Mouse (Mus musculus): ENCODE data around the gene Ppp1r13l. TPM values are rescaled to one million over a fixed set of nuclear protein-coding genes. Genes with fewer than 3 reads are reported as not detected.

Ppp1r13l gene
- polyA plus RNA-seq, 1 experiment from 2014 or later = 3.1 TPM

DNA sequence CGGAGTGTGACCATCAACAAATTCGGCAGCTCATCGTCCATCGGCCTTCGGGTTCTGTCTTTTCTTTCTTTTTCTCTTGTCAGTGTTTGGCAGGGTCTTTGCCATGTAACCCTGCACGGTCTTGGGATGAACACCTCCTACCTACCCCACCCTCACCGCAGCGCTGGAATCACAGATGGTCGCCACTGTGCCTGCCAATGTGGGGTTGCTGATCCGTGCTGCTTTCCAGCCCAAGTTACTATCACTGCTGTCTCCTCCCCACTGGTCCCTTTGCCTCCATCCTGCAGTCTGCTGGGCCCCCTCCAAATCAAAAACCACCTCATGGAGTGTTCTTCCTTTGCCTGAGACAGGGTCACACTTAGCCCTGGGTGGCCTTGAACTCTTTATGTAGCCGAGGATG is 35.3 kb upstream of the Ppp1r13l start:
- Histone ChIP-seq H3K36me3 (no peaks in the 10 kb centered on the region), H3K27me3 (replicated peaks) (peaks cover 2% of the 10 kb centered on the region; the same call in 1 of the 2 replicates)
- no peak for ATAC-seq (ENCODE audit: low FRiP score, low read depth)

DNA sequence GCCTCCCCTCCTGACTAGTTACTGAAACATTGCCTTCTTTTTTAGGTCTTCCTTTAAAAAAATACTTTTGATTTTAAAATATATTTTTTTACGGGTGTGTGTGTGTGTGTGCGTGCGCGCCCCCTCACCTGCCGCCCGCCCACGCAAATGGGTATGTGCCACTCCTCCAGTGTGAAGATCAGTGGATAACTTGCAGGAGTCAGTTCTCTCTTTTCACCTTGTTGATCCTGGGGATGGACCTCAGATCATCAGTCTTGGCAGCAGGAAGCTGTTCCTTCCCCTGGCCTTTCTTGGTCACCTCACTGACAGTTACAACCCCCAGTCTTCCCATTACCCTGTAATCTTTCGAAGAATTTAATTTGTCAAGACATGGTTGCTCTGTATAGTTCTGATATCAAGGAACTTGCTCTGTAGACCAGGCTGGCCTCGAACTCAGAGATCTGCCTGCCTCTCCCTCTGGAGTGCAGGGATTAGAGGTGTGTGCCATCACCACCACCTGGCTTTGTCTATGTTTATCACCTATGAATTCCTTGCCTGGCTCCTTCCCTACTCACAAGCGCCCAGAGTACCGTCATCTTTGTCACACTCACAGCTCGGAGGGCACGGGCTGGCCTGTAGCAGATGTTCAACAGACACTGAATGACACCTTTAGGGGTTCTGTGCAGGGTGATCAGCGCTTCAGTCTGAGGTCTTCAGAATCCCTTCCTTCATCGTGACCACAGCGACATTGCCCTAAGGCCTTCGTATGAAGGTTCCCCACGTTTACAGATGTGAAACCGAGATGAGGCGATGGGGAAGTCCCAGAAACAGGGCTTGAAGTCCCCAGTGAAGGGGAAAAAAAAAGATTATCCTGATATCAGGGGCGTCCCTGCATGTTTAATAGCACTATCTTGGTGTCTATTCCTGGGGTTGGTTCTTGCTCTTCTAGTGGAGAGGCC is 34.0 kb upstream of the Ppp1r13l start:
- H3K36me3 ChIP-seq = no peaks in the 10 kb centered on the region
- no peak overlapping the region for H3K27ac ChIP-seq
- H3K4me3 ChIP-seq = no peak overlapping the region
- 0 out of 2 replicates have a peak overlapping the region, but pooled peaks have one; percentile 74 for H3K4me2 ChIP-seq (replicated peaks)
- no peak for ATAC-seq (ENCODE audit: low FRiP score, low read depth)
- no peaks in the 10 kb centered on the region for H3K9me3 ChIP-seq
- 75% methylated on average over 21 of the region's 21 CpGs for WGBS
- no peak overlapping the region for H3K9ac ChIP-seq
- H3K4me1 ChIP-seq = peaks cover 13% of the 10 kb centered on the region
- no peaks in the 10 kb centered on the region; the same call in 1 of the 2 replicates for H3K27me3 ChIP-seq (replicated peaks)

More for the DNA sequence above, 35.3 kb upstream of the Ppp1r13l start:
- no peaks in the 10 kb centered on the region for H3K9me3 ChIP-seq
- 86% methylated on average over 11 of the region's 11 CpGs for WGBS
- H3K4me3 ChIP-seq = no peak overlapping the region
- peaks cover 24% of the 10 kb centered on the region for H3K4me1 ChIP-seq
- no peak overlapping the region for H3K27ac ChIP-seq
- no peak overlapping the region for H3K4me2 ChIP-seq (replicated peaks)
- no peak overlapping the region for H3K9ac ChIP-seq

DNA sequence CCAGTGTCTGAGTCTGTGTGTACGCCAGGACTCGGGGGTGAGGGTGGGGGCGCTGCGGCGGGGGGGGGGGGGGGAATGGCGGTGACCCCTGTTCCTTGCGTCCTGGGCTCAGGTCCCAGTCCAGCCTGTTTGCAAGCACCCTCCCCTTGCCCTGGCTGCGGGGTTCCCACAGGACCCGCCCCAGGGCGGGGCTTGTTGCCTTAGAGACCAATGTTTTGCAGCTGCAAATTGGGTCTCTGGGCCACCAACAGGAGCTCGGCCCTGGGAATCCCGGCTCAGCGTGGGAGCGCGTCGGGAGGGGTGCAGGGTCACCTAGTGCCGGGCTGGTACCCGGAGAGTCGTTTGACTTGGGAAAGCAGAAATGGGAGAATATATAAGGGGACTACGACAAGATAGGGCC is 33.2 kb upstream of the Ppp1r13l start:
- WGBS = 0% methylated on average over 20 of the region's 20 CpGs
- Histone ChIP-seq H3K4me1 (peaks cover 13% of the 10 kb centered on the region), H3K36me3 (no peaks in the 10 kb centered on the region), H3K9me3 (no peaks in the 10 kb centered on the region), H3K4me3 (peak overlapping the region; percentile 31), H3K9ac (peak overlapping the region; percentile 42; the same call in 1 of the 2 replicates), H3K27ac (no peak overlapping the region), H3K27me3 (replicated peaks) (no peaks in the 10 kb centered on the region; the same call in 1 of the 2 replicates), H3K4me2 (replicated peaks) (peak overlapping the region; percentile 74)
- peak; percentile 67 for ATAC-seq (ENCODE audit: low FRiP score, low read depth)

DNA sequence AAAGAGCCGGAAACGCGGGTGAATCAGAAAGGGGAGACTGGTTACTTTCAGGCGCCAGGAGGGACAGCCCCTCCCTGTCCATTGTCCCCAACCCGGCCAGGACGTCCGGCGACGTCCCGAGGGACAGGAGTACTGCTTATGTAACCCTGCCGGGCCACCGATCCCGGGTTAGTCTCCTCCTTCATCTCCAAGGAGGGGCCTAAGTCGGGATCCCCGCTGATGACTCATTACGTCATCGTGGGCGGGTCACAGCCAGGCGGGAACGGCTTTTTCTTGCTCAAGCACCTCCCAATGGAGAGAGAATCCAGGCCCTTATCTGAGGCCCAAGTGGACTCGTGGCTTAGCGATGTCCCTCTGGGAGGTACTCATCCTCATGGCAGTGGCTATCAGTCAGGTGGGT is 32.4 kb upstream of the Ppp1r13l start:
- Histone ChIP-seq H3K27ac (no peak overlapping the region), H3K4me3 (peak overlapping the region; percentile 31), H3K9ac (peak overlapping the region; percentile 42), H3K36me3 (no peaks in the 10 kb centered on the region), H3K9me3 (no peaks in the 10 kb centered on the region), H3K4me2 (replicated peaks) (peak overlapping the region; percentile 74), H3K27me3 (replicated peaks) (no peaks in the 10 kb centered on the region; the same call in 1 of the 2 replicates), H3K4me1 (peaks cover 13% of the 10 kb centered on the region)
- 0% methylated on average over 22 of the region's 22 CpGs for WGBS
- peak; percentile 55 for ATAC-seq (ENCODE audit: low FRiP score, low read depth)

DNA sequence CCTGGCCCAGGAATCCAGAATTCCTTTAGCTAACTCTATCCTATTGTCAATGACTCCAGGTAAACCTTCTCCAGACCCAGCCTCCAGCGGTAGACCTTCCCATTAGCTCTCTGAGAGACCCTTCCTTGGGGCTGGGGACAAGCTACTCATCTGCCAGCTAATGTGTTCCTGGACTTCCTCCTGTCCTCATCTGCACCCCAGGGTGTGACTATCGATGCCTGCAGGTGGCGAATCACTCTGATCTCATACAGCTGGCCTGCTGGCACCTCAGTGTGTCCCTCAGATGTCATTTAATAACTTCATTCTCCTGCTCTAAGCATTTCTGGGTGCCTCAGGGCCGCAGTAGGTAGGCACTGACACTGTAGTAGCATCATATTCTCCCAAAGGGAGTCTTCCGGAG is 31.8 kb upstream of the Ppp1r13l start:
- Histone ChIP-seq H3K27ac (no peak overlapping the region), H3K4me1 (peaks cover 13% of the 10 kb centered on the region), H3K36me3 (no peaks in the 10 kb centered on the region), H3K4me2 (replicated peaks) (peak overlapping the region; percentile 74; the same call in 1 of the 2 replicates), H3K27me3 (replicated peaks) (no peaks in the 10 kb centered on the region), H3K4me3 (no peak overlapping the region), H3K9me3 (no peaks in the 10 kb centered on the region), H3K9ac (0 out of 2 replicates have a peak overlapping the region, but pooled peaks have one; percentile 3)
- WGBS = 77% methylated on average over 5 of the region's 5 CpGs
- no peak for ATAC-seq (ENCODE audit: low FRiP score, low read depth)

DNA sequence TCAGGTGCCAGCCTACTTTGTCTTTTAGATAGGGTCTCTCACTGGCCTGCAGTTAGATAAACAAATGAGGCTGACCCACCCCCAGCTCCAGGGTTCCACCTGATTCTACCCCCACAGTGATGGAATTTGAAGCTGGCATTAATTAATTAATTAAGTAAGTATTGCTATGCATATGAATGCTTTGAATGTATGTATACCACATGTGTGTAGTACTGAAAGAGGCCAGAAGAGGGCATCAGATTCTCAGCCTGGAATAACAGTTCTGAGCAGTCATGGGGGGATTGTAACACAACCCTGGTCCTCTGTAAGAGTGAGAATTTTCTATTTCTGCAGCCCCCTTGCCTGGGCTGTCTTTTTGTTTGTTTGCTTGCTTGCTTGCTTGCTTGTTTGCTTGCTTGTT is 31.1 kb upstream of the Ppp1r13l start:
- no peaks in the 10 kb centered on the region for H3K9me3 ChIP-seq
- no peaks in the 10 kb centered on the region for H3K36me3 ChIP-seq
- H3K4me2 ChIP-seq (replicated peaks) = no peak overlapping the region
- H3K27ac ChIP-seq = no peak overlapping the region
- H3K4me3 ChIP-seq = no peak overlapping the region
- H3K27me3 ChIP-seq (replicated peaks) = no peaks in the 10 kb centered on the region
- H3K9ac ChIP-seq = no peak overlapping the region
- peaks cover 17% of the 10 kb centered on the region for H3K4me1 ChIP-seq
- no peak for ATAC-seq (ENCODE audit: low FRiP score, low read depth)

DNA sequence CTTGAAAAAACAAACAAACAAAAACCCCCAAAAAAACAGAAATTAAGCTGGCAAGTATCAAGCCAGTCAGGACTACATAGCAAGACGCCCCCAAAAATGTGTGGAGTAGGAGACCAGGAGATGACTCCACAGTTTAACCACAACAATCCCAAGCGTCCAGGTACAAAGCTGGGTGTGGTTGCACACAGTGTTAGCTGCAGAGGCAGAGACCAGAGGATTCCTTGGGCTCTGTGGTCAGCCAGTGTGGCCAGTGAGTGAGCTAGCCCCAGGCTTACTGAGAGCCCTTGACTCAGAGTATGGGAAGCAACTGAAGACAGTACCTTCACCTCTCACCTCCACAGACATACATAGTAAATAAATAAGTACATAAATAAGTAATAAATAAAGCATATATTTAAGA is 27.6 kb upstream of the Ppp1r13l start:
- Histone ChIP-seq H3K9ac (no peak overlapping the region), H3K36me3 (no peaks in the 10 kb centered on the region), H3K4me3 (no peak overlapping the region), H3K4me2 (replicated peaks) (no peak overlapping the region), H3K4me1 (peaks cover 17% of the 10 kb centered on the region), H3K27ac (no peak overlapping the region), H3K27me3 (replicated peaks) (no peaks in the 10 kb centered on the region), H3K9me3 (no peaks in the 10 kb centered on the region)
- WGBS = 72% methylated on average over 2 of the region's 2 CpGs
- no peak for ATAC-seq (ENCODE audit: low FRiP score, low read depth)

DNA sequence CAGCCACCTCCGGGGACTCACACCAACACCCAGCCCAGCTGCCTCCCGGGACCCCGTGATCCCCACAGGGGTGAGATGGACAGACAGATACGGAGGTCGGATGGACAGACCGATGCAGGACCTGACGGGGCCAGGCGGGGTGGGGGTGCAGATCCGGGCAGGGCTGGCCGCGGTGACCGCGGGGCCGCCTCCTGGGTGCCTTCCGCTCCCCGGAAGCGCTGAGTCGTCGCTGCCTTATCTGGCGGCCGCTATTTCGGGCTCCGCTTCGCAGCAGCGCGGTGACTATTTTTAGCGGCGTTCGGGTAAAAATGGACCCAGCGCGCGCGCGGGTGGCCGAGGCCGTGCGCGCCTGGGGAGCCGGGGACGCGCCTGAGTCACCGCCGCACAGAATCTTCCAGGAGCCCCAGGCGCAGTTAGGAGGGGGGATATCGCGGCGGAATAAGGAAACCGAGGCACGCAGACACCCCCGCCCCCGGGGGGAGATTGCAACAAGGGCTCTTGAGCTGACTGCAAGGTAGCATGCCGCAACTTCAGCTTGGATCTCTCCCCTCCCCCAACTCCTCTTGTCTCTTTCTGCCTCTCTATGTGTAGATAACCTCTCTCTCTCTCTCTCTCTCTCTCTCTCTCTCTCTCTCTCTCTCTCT is 26.7 kb upstream of the Ppp1r13l start:
- H3K4me1 ChIP-seq = peaks cover 12% of the 10 kb centered on the region
- WGBS = under 1% methylated on average over 48 of the region's 52 CpGs
- no peaks in the 10 kb centered on the region for H3K27me3 ChIP-seq (replicated peaks)
- H3K36me3 ChIP-seq = no peaks in the 10 kb centered on the region
- peak overlapping the region; percentile 90 for H3K4me2 ChIP-seq (replicated peaks)
- H3K9ac ChIP-seq = peak overlapping the region; percentile 81
- no peaks in the 10 kb centered on the region for H3K9me3 ChIP-seq
- ATAC-seq (ENCODE audit: low FRiP score, low read depth) = peak; percentile 37; the same call in 1 of the 2 replicates
- H3K4me3 ChIP-seq = peak overlapping the region; percentile 62
- no peak overlapping the region for H3K27ac ChIP-seq

DNA sequence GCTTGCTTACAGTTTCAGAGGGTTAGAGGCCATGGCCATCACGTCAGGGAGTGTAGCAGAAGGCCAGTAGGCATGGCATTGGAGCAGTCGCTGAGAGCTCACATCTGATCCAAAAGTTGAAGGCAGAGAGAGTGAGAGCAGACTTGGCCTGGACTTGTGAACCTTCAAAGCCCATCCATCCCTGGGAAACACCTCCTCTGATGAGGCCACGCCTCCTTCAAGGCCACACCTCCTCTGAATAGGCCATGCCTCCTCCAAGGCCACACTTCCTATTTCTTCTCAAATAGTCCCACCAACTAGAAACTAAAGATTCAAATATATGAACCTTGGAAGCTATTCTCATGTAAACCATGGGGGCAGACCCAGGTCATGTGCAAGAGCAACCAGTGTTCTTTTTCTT is 24.0 kb upstream of the Ppp1r13l start:
- H3K9ac ChIP-seq = no peak overlapping the region
- WGBS = 33% methylated on average over 3 of the region's 3 CpGs
- H3K36me3 ChIP-seq = no peaks in the 10 kb centered on the region
- peaks cover 12% of the 10 kb centered on the region for H3K4me1 ChIP-seq
- no peak overlapping the region for H3K4me3 ChIP-seq
- no peaks in the 10 kb centered on the region for H3K27me3 ChIP-seq (replicated peaks)
- H3K27ac ChIP-seq = no peak overlapping the region
- H3K4me2 ChIP-seq (replicated peaks) = no peak overlapping the region
- H3K9me3 ChIP-seq = no peaks in the 10 kb centered on the region
- ATAC-seq (ENCODE audit: low FRiP score, low read depth) = no peak

DNA sequence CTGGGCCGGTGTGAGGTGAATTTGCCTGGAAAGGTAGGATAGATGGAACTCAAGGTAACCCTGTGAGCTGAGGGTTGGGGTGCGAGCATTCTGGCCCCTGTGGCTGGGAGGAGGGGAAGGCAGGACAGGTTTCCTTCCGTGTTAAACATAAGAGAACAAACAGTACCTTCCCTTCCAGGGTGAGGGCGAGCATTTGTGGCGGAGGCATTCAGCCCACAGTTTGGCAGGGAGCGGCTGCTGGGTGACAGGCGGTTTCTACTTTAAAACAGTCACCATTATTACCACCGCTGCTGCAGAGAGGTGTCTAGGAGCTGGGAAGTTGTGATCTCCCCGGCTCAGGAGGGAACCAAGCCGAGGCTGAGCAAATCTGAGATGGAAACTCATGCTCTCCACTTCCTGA is 22.4 kb upstream of the Ppp1r13l start:
- no peaks in the 10 kb centered on the region for H3K36me3 ChIP-seq
- peaks cover 11% of the 10 kb centered on the region for H3K27me3 ChIP-seq (replicated peaks)
- no peak overlapping the region for H3K9ac ChIP-seq
- no peak overlapping the region for H3K4me3 ChIP-seq
- H3K4me1 ChIP-seq = peaks cover 21% of the 10 kb centered on the region
- no peak overlapping the region for H3K4me2 ChIP-seq (replicated peaks)
- no peak overlapping the region for H3K27ac ChIP-seq
- H3K9me3 ChIP-seq = no peaks in the 10 kb centered on the region
- 63% methylated on average over 10 of the region's 10 CpGs for WGBS
- ATAC-seq (ENCODE audit: low FRiP score, low read depth) = no peak

DNA sequence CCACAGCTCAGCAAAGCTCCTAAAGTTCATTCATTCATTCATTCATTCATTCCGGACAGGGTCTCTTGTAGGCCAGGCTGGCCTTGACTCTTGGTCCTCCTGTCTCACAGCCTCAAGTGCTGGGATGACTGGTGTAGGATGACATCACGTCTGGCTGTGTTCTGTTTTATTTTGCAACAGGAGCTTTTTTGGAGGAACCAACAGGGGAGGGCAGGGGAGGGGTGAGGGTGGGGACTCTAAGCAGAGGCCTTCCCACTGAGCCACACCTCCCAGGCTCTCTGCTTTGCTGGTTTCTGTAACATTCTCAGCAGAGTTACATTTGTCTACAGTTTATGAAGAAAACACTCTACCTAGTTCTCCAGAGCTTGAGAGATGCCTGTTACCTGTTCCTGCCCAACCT is 21.5 kb upstream of the Ppp1r13l start:
- 68% methylated on average over 2 of the region's 2 CpGs for WGBS
- Histone ChIP-seq H3K4me3 (no peak overlapping the region), H3K9ac (no peak overlapping the region), H3K4me1 (peaks cover 27% of the 10 kb centered on the region), H3K9me3 (no peaks in the 10 kb centered on the region), H3K27me3 (replicated peaks) (peaks cover 13% of the 10 kb centered on the region), H3K4me2 (replicated peaks) (no peak overlapping the region), H3K36me3 (no peaks in the 10 kb centered on the region), H3K27ac (no peak overlapping the region)
- ATAC-seq (ENCODE audit: low FRiP score, low read depth) = no peak

DNA sequence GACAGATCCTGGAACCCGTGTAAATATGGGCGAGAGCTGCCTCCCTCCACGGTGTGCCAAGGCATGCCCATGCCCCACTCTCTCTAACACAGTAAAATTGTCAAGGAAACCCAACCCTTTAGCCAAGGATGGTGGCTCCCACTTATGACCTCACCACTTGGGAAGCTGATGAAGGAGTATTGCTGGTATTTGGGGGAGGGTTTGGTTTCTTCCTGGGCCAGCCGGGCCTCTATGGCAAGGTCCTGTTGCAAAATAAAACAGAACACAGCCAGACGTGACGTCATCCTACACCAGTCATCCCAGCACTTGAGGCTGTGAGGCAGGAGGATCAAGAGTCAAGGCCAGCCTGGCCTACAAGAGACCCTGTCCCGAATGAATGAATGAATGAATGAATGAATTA is 21.0 kb upstream of the Ppp1r13l start:
- H3K27ac ChIP-seq = no peak overlapping the region
- WGBS = 74% methylated on average over 7 of the region's 7 CpGs
- H3K9me3 ChIP-seq = no peaks in the 10 kb centered on the region
- no peak for ATAC-seq (ENCODE audit: low FRiP score, low read depth)
- H3K9ac ChIP-seq = no peak overlapping the region
- H3K36me3 ChIP-seq = no peaks in the 10 kb centered on the region
- H3K4me3 ChIP-seq = no peak overlapping the region
- peaks cover 13% of the 10 kb centered on the region for H3K27me3 ChIP-seq (replicated peaks)
- H3K4me1 ChIP-seq = peaks cover 24% of the 10 kb centered on the region
- H3K4me2 ChIP-seq (replicated peaks) = no peak overlapping the region
